In genomic region chr5:34607100-34607880, GRCm38 (mm10) we compare ENCODE assay signal across 14 mouse cellular contexts. TPM values are rescaled to one million over a fixed set of nuclear protein-coding genes. Genes with fewer than 3 reads are reported as not detected.
DNase-seq lines count a peak whose midpoint lies in the region; ATAC-seq and TF ChIP-seq lines count a peak whose summit lies in the region.
"Had no signal": no experiment of that assay in that cellular context is flagged by ENCODE, and none has a peak within 500 bp of the region (broad histone marks: within the 10 kb centered on the region; RNA-seq: fewer than 3 reads in every experiment).

No protein-coding gene starts in this region.

- no peak overlapping the region for H3K4me2 ChIP-seq in hindbrain, embryonic 13.5 days
- H3K4me2 ChIP-seq: kidney, embryonic 15.5 days; liver, embryonic 13.5 days; stomach, embryonic 15.5 days had no signal

- DNase-seq in layer of hippocampus, adult 2 months (ENCODE audit: low spot score in 2 of 2), result peak; percentile 16 to 18
- DNase-seq in layer of hippocampus, adult 9-11 months, result no peak
- DNase-seq in cerebellum, adult 11-12 months, result peak; percentile 64
- peak; percentile 53 to 54 for DNase-seq in cerebellum, postnatal 14 days
- DNase-seq in ovary, postnatal 10 days (ENCODE audit: low spot score), result no peak
- DNase-seq: heart, postnatal 10 days; left cerebral cortex, postnatal 4 days; liver, embryonic 13.5 days; thymus, postnatal 36 days had no signal

- TF ChIP-seq CTCF in layer of hippocampus, adult 2 months (conservative IDR thresholded peaks at IDR 0.05), result peak; percentile 54

- peak; percentile 69 for ATAC-seq in megakaryocyte progenitor cell, adult 5-6 weeks (replicated peaks; ENCODE audit: poor library complexity)
- ATAC-seq in hindbrain, embryonic 13.5 days (ENCODE audit: low FRiP score), result no peak

- no peak overlapping the region for H3K4me3 ChIP-seq in layer of hippocampus, adult 2 months
- H3K4me3 ChIP-seq in hindbrain, embryonic 13.5 days, result no peak overlapping the region
- H3K4me3 ChIP-seq: erythroblast, embryonic 14.5 days; kidney, embryonic 15.5 days; liver, embryonic 13.5 days; stomach, embryonic 15.5 days had no signal

- no peaks in the 10 kb centered on the region for H3K4me1 ChIP-seq in hindbrain, embryonic 13.5 days (replicated peaks)
- H3K4me1 ChIP-seq: kidney, embryonic 15.5 days; liver, embryonic 13.5 days; stomach, embryonic 15.5 days had no signal

- H3K27ac ChIP-seq in layer of hippocampus, adult 2 months, result peak overlapping the region; percentile 60
- H3K27ac ChIP-seq in hindbrain, embryonic 13.5 days, result no peak overlapping the region
- H3K27ac ChIP-seq: kidney, embryonic 15.5 days; liver, embryonic 13.5 days; stomach, embryonic 15.5 days had no signal

- WGBS in hindbrain, embryonic 13.5 days, result 90% methylated on average over 8 of the region's 8 CpGs

- H3K36me3 ChIP-seq in hindbrain, embryonic 13.5 days, result peaks cover 77% of the 10 kb centered on the region

- H3K27me3 ChIP-seq in hindbrain, embryonic 13.5 days, result no peaks in the 10 kb centered on the region
- H3K27me3 ChIP-seq: kidney, embryonic 15.5 days; liver, embryonic 13.5 days; stomach, embryonic 15.5 days had no signal

- H3K9me3 ChIP-seq in hindbrain, embryonic 13.5 days, result no peaks in the 10 kb centered on the region
- H3K9me3 ChIP-seq: kidney, embryonic 15.5 days; liver, embryonic 13.5 days; stomach, embryonic 15.5 days had no signal

- H3K9ac ChIP-seq in hindbrain, embryonic 13.5 days, result no peak overlapping the region
- H3K9ac ChIP-seq: kidney, embryonic 15.5 days; liver, embryonic 13.5 days; stomach, embryonic 15.5 days had no signal

RNA-seq across cellular contexts. Expression of gene Mfsd10, which starts 29.7 kb away (rescaled TPM):
- 10 to 100 TPM; 38.3 to 48.1 TPM for total RNA-seq in layer of hippocampus, adult 2 months (2021)
- 195 and 211 TPM in 2 replicates for total RNA-seq in megakaryocyte progenitor cell, adult 5-6 weeks (2015)
- 116 and 143 TPM in 2 replicates for total RNA-seq in megakaryocyte progenitor cell, adult 5-6 weeks (2017)
- 77.2 and 82.5 TPM in 2 replicates for polyA plus RNA-seq in hindbrain, embryonic 13.5 days (2015; fragmentation: Nextera tagmentation; extraction: Ambion mirVana)

RNA-seq across cellular contexts. Expression of gene Add1, which starts 33.8 kb away (rescaled TPM):
- 100 to 1,000 TPM; 444 to 448 TPM for total RNA-seq in layer of hippocampus, adult 2 months (2021)
- 65.1 and 71.0 TPM in 2 replicates for total RNA-seq in megakaryocyte progenitor cell, adult 5-6 weeks (2015)
- total RNA-seq in megakaryocyte progenitor cell, adult 5-6 weeks (2017), result 83.9 and 97.8 TPM in 2 replicates
- 206 and 216 TPM in 2 replicates for polyA plus RNA-seq in hindbrain, embryonic 13.5 days (2015; fragmentation: Nextera tagmentation; extraction: Ambion mirVana)

RNA-seq across cellular contexts. Expression of gene Nop14, which starts 52.7 kb away (rescaled TPM):
- 10 to 100 TPM; 16.0 to 16.9 TPM for total RNA-seq in layer of hippocampus, adult 2 months (2021)
- total RNA-seq in megakaryocyte progenitor cell, adult 5-6 weeks (2015), result 31.0 and 32.9 TPM in 2 replicates
- total RNA-seq in megakaryocyte progenitor cell, adult 5-6 weeks (2017), result 47.3 and 70.3 TPM in 2 replicates
- 21.5 and 22.6 TPM in 2 replicates for polyA plus RNA-seq in hindbrain, embryonic 13.5 days (2015; fragmentation: Nextera tagmentation; extraction: Ambion mirVana)

RNA-seq across cellular contexts. Expression of gene Grk4, which starts 52.9 kb away (rescaled TPM):
- total RNA-seq in layer of hippocampus, adult 2 months (2021), result 1 to 10 TPM; 4.5 to 6.3 TPM
- total RNA-seq in megakaryocyte progenitor cell, adult 5-6 weeks (2015), result 1.1 and 1.2 TPM in 2 replicates
- total RNA-seq in megakaryocyte progenitor cell, adult 5-6 weeks (2017), result 0.41 and 1.1 TPM in 2 replicates
- 1.6 and 3.3 TPM in 2 replicates for polyA plus RNA-seq in hindbrain, embryonic 13.5 days (2015; fragmentation: Nextera tagmentation; extraction: Ambion mirVana)

Comparison
In these comparisons a context has a peak if more than half of its experiments do, and no peak if none do; other contexts are left out.
1. DNase-seq: peak in layer of hippocampus, adult 2 months (2 of 2), cerebellum, adult 11-12 months (single experiment) and cerebellum, postnatal 14 days (2 of 2); none in layer of hippocampus, adult 9-11 months (single experiment) and ovary, postnatal 10 days (single experiment).
2. RNA of gene Add1, which starts 33.8 kb away (total RNA-seq): 444 to 448 TPM in layer of hippocampus, adult 2 months; 65.1 to 97.8 TPM in megakaryocyte progenitor cell, adult 5-6 weeks; every median in the first group is over 4 times any median in the second.